In the genomic region with DNA sequence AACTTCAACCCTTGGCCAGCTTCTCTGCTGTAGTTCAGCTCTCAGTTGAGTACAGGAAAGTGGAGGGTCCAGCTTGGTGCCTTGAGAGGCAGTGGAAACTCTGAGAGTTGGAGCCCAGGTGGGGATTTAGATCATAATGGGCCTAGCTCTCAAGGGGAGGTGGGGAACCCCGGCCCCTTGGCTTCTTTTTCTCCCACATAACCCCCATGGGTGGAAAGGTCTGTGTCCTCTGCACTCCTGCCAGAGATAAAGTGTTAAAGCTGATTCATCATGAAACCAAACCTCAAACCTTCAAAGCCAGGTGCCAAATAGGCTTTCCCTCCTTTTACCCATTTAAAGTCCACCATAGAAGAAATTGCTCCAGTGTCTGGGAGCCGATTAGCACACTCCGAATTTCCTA, we compare ENCODE assay signal across 45 mouse cellular contexts. TPM values are rescaled to one million over a fixed set of nuclear protein-coding genes. Genes with fewer than 3 reads are reported as not detected.
"Had no signal": no experiment of that assay in that cellular context is flagged by ENCODE, and none has a peak within 500 bp of the region (broad histone marks: within the 10 kb centered on the region; RNA-seq: fewer than 3 reads in every experiment).

No protein-coding gene starts in this region.

- H3K27me3 ChIP-seq: midbrain, embryonic 15.5 days had no signal

- ATAC-seq: liver, embryonic 12.5 days; liver, postnatal 0 days; lung, postnatal 0 days; midbrain, embryonic 13.5 days; midbrain, embryonic 15.5 days; midbrain, embryonic 16.5 days had no signal

- H3K4me2 ChIP-seq: limb, embryonic 12.5 days; limb, embryonic 13.5 days; limb, embryonic 15.5 days; liver, embryonic 11.5 days; liver, embryonic 12.5 days; liver, embryonic 13.5 days; liver, embryonic 15.5 days; lung, embryonic 14.5 days; lung, embryonic 15.5 days; midbrain, embryonic 11.5 days; midbrain, embryonic 12.5 days; midbrain, embryonic 13.5 days; midbrain, embryonic 15.5 days; neural tube, embryonic 12.5 days had no signal

- H3K4me1 ChIP-seq: liver, embryonic 15.5 days had no signal

- DNase-seq: left cerebral cortex, postnatal 4 days; liver; liver, embryonic 13.5 days; liver, postnatal 0 days; lung, adult 18-20 months; lung, adult 2 months; lung, embryonic 14.5 days; lung, postnatal 10 days; lung, postnatal 14 days; lung, postnatal 36 days; lung, postnatal 4 days; midbrain, embryonic 14.5 days had no signal

- H3K27ac ChIP-seq: left cerebral cortex, adult 2 months; limb, embryonic 10.5 days; limb, embryonic 12.5 days; limb, embryonic 13.5 days; limb, embryonic 15.5 days; liver, embryonic 12.5 days; liver, embryonic 13.5 days; liver, embryonic 14.5 days; liver, embryonic 15.5 days; lung, embryonic 15.5 days; macrophage; midbrain, embryonic 10.5 days; midbrain, embryonic 12.5 days; midbrain, embryonic 13.5 days; midbrain, embryonic 15.5 days; neural tube, embryonic 12.5 days had no signal

- H3K4me3 ChIP-seq: left cerebral cortex, adult 2 months; limb, embryonic 10.5 days; limb, embryonic 12.5 days; limb, embryonic 13.5 days; limb, embryonic 15.5 days; liver, embryonic 12.5 days; liver, embryonic 13.5 days; liver, embryonic 15.5 days; lung, embryonic 15.5 days; midbrain, embryonic 10.5 days; midbrain, embryonic 12.5 days; midbrain, embryonic 13.5 days; midbrain, embryonic 15.5 days; myocyte; neural tube, embryonic 12.5 days had no signal

- H3K36me3 ChIP-seq: limb, embryonic 10.5 days; limb, embryonic 12.5 days; limb, embryonic 13.5 days; limb, embryonic 15.5 days; liver, embryonic 12.5 days; liver, embryonic 13.5 days; liver, embryonic 15.5 days; lung, embryonic 15.5 days; midbrain, embryonic 10.5 days; midbrain, embryonic 12.5 days; midbrain, embryonic 13.5 days; midbrain, embryonic 15.5 days; neural tube, embryonic 12.5 days had no signal

- H3K9ac ChIP-seq: limb, embryonic 12.5 days; limb, embryonic 13.5 days; limb, embryonic 15.5 days; liver, embryonic 12.5 days; liver, embryonic 13.5 days; liver, embryonic 14.5 days; liver, embryonic 15.5 days; liver, postnatal 0 days; lung, embryonic 14.5 days; lung, embryonic 15.5 days; midbrain, embryonic 12.5 days; midbrain, embryonic 13.5 days; midbrain, embryonic 15.5 days; neural tube, embryonic 12.5 days had no signal

- H3K9me3 ChIP-seq: limb, embryonic 10.5 days; limb, embryonic 12.5 days; limb, embryonic 13.5 days; limb, embryonic 15.5 days; liver, embryonic 12.5 days; liver, embryonic 13.5 days; liver, embryonic 15.5 days; lung, embryonic 15.5 days; midbrain, embryonic 10.5 days; midbrain, embryonic 12.5 days; midbrain, embryonic 13.5 days; midbrain, embryonic 15.5 days; neural tube, embryonic 12.5 days had no signal

RNA-seq across cellular contexts. Expression of a gene that starts 2.7 kb away (rescaled TPM):
- total RNA-seq: left cerebral cortex, postnatal 10 days; left cerebral cortex, postnatal 4 days; megakaryocyte progenitor cell, adult 5-6 weeks; megakaryocyte-erythroid progenitor cell, adult 5-6 weeks; midbrain, postnatal 0 days; monocyte, adult 5-6 weeks had no signal
- polyA plus RNA-seq: limb, embryonic 12.5 days; lung, embryonic 14.5 days; lung, embryonic 15.5 days; lung, embryonic 16.5 days; midbrain, embryonic 12.5 days; midbrain, embryonic 13.5 days; midbrain, embryonic 14.5 days; neural tube, embryonic 12.5 days had no signal

RNA-seq across cellular contexts. Expression of a gene that starts 6.5 kb away (rescaled TPM):
- total RNA-seq: left cerebral cortex, postnatal 10 days; megakaryocyte progenitor cell, adult 5-6 weeks; megakaryocyte-erythroid progenitor cell, adult 5-6 weeks; midbrain, postnatal 0 days had no signal

RNA-seq across cellular contexts. Expression of a gene that starts 10.4 kb away (rescaled TPM):
- polyA plus RNA-seq: myocyte had no signal

RNA-seq across cellular contexts. Expression of a gene that starts 24.1 kb away (rescaled TPM):
- total RNA-seq: left cerebral cortex, adult 2 months; left cerebral cortex, adult 8-10 months; left cerebral cortex, postnatal 10 days; left cerebral cortex, postnatal 14 days; left cerebral cortex, postnatal 36 days; left cerebral cortex, postnatal 4 days; liver, adult 2 months; megakaryocyte progenitor cell, adult 5-6 weeks; midbrain, postnatal 0 days; monocyte, adult 5-6 weeks had no signal
- polyA plus RNA-seq: limb, embryonic 10.5 days; limb, embryonic 12.5 days; liver, adult 2 months; liver, embryonic 12.5 days; liver, embryonic 13.5 days; liver, embryonic 15.5 days; liver, embryonic 16.5 days; liver, postnatal 0 days; lung, embryonic 16.5 days; midbrain, embryonic 10.5 days; midbrain, embryonic 11.5 days; midbrain, embryonic 12.5 days; midbrain, embryonic 13.5 days; midbrain, embryonic 14.5 days; midbrain, embryonic 15.5 days; midbrain, embryonic 16.5 days; myocyte; neural tube, embryonic 11.5 days; neural tube, embryonic 12.5 days had no signal

RNA-seq across cellular contexts. Expression of a gene that starts 32.5 kb away (rescaled TPM):
- total RNA-seq: left cerebral cortex, adult 2 months; left cerebral cortex, adult 8-10 months; left cerebral cortex, postnatal 10 days; left cerebral cortex, postnatal 14 days; left cerebral cortex, postnatal 36 days; left cerebral cortex, postnatal 4 days; liver, adult 2 months; megakaryocyte progenitor cell, adult 5-6 weeks; megakaryocyte-erythroid progenitor cell, adult 5-6 weeks; midbrain, postnatal 0 days; monocyte, adult 5-6 weeks had no signal
- polyA plus RNA-seq: limb, embryonic 10.5 days; limb, embryonic 11.5 days; limb, embryonic 12.5 days; liver, adult 2 months; liver, embryonic 11.5 days; liver, embryonic 12.5 days; liver, embryonic 13.5 days; liver, embryonic 14.5 days; liver, embryonic 15.5 days; liver, embryonic 16.5 days; liver, postnatal 0 days; macrophage; midbrain, embryonic 10.5 days; midbrain, embryonic 11.5 days; midbrain, embryonic 12.5 days; midbrain, embryonic 13.5 days; midbrain, embryonic 14.5 days; midbrain, embryonic 15.5 days; midbrain, embryonic 16.5 days; midbrain, postnatal 0 days; myocyte; neural tube, embryonic 12.5 days had no signal
